Mouse (Mus musculus) stomach, postnatal 0 days (tissue): ENCODE measurements around the gene Ola1.

Experiments
- CTCF ChIP-seq: IDR thresholded peaks from 2 replicates; pipeline ENCODE4 v1.5.1; 2016; ENCODE audit warnings: antibody characterized with exemption, low read depth, mild to moderate bottlenecking, moderate library complexity
- EP300 ChIP-seq: optimal IDR thresholded peaks from 2 replicates; pipeline ENCODE3; 2016; ENCODE audit warnings: antibody characterized with exemption

DNA sequence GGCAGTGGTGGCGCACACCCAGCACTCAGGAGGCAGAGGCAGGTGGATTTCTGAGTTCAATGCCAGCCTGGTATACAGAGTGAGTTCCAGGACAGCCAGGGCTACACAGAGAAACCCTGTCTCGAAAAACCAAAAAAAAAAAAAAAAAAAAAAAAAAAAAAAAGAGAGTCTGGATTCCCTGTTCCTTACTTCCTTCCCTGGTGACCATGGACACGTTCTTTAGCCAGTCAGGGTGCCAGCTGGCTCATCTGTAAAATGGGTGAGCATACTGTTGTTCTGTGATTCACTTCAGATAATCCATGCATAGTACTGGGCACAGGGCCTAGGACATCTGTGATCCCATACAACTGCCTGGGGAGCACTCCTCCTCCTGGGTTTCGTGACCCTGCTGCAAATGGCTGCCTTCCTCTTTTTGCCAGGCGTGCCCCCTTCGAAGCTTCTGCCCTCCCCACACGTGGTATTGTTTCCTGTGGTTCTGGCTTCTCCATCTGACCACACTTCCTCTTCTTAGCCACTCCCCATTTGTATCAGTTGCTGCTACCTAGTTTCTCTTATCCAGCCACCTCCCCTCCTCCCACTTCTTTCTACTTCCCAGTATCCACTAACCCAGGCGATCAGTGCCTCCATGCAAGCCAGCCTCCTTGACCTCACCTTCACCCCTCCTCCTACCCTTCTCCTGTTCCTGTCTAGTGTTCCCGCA, 164.8 kb downstream of the Ola1 start:
- TF ChIP-seq CTCF (no peak), EP300 (no peak)
